Mouse (Mus musculus) limb, embryonic 10.5 days (tissue): Measurements from ENCODE around the gene Gba. TPM values are rescaled to one million over a fixed set of nuclear protein-coding genes. Genes with fewer than 3 reads are reported as not detected.

Experiments used
- DNase-seq: peaks from one replicate; pipeline ENCODE4 v3.0.0-alpha.2; 2017; ENCODE audit warnings: low spot score
- H3K27ac ChIP-seq: fragments of 300-500 bp; sonication (generic); 2 replicates; pipeline ENCODE4 v1.5.1; 2016; ENCODE audit warnings: mild to moderate bottlenecking
- H3K27me3 ChIP-seq: fragments of 300-500 bp; sonication (generic); 2 replicates; pipeline ENCODE4 v1.6.1; 2016; ENCODE audit warnings: low read depth, mild to moderate bottlenecking; ENCODE audit not compliant: poor library complexity, severe bottlenecking
- H3K36me3 ChIP-seq: fragments of 300-500 bp; sonication (generic); 2 replicates; pipeline ENCODE4 v1.6.1; 2016; ENCODE audit warnings: mild to moderate bottlenecking, moderate library complexity
- H3K4me1 ChIP-seq: fragments of 300-500 bp; sonication (generic); 2 replicates; pipeline ENCODE4 v1.6.1; 2016
- H3K4me3 ChIP-seq: fragments of 300-500 bp; sonication (generic); 2 replicates; pipeline ENCODE4 v1.5.1; 2016; ENCODE audit warnings: mild to moderate bottlenecking, moderate library complexity
- H3K9me3 ChIP-seq: fragments of 300-500 bp; sonication (generic); replicated peaks from 2 replicates; pipeline ENCODE4 v1.6.1; 2016; ENCODE audit warnings: mild to moderate bottlenecking
- WGBS: fragments of 180-500 bp; shearing (Covaris S2); methylation state at CpG from one replicate; pipeline ENCODE4 v1.1.7; 2016; 5-methylcytosine and 5-hydroxymethylcytosine counted together
- polyA plus RNA-seq: library from polyadenylated mRNA; unstranded; fragments of >200 nt; fragmentation: Nextera tagmentation; extraction: Ambion mirVana; gene quantifications from 2 replicates; pipeline ENCODE4 v1.2.1, GENCODE M21; 2016

The Gba gene
- polyA plus RNA-seq, 1 experiment from 2014 or later: 34.9 TPM

DNA sequence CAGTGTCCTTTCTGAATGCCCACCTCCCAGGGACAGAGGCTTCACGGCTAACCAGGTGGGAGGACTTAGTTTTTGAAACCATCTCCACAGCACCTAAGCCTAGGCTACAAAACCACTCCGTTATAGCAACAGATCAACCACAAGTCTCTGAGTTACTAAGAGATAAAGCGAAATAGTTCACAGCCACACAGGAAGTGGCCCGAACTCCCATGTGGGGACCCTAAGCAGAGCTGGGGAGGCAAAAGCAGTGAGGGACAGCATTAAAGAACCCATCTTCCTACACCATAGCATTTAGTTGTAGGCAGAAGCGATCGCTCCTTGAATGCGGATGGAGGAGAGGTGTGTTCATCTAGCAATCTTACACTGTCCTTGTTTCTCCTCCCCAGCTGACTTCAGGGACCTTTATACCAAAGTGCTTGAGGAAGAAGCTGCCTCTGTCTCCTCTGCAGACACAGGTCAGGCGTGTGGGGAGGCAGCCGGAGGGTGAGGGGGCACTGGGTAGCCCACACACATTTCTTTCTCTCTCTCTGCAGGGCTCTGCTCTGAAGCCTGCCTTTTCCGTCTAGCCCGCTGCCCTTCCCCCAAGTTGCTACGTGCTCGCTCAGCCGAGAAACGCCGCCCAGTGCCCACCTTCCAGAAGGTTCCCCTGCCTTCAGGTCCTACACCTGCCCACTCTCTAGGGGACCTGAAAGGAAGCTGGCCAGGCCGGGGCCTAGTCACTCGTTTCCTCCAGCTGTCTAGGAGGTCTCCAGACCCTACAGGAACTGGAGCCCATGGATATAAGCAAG, 14.8 kb upstream of the Gba start:
- DNase-seq: no peak
- 81% methylated on average over 18 of the region's 18 CpGs for WGBS
- Histone ChIP-seq H3K4me3 (no peak overlapping the region), H3K9me3 (no peaks in the 10 kb centered on the region), H3K27ac (no peak overlapping the region), H3K36me3 (peaks cover 27% of the 10 kb centered on the region), H3K27me3 (no peaks in the 10 kb centered on the region), H3K4me1 (peaks cover 48% of the 10 kb centered on the region)

DNA sequence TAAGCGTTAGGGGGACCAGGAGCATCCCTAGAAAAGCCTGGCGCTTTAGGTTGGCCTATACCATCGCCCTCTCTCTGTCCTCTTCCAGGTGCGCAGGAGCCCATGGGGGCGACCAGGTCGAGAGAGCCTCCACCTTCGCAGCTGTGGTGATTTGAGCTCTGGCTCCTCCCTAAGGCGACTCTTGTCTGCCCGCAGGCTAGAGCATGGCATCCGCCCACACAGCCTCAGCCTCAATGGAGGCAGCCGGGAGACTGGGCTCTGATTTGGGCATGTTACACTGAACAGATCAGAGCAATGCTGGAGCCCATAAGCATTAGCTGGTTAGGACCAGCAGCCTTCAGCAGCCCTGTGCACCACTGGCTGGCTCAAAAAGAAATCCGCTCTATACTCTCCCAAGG, 14.3 kb upstream of the Gba start:
- Histone ChIP-seq H3K27me3 (no peaks in the 10 kb centered on the region), H3K9me3 (no peaks in the 10 kb centered on the region), H3K27ac (no peak overlapping the region), H3K36me3 (peaks cover 27% of the 10 kb centered on the region), H3K4me1 (peaks cover 42% of the 10 kb centered on the region), H3K4me3 (no peak overlapping the region)
- WGBS: 72% methylated on average over 12 of the region's 12 CpGs
- DNase-seq: no peak

DNA sequence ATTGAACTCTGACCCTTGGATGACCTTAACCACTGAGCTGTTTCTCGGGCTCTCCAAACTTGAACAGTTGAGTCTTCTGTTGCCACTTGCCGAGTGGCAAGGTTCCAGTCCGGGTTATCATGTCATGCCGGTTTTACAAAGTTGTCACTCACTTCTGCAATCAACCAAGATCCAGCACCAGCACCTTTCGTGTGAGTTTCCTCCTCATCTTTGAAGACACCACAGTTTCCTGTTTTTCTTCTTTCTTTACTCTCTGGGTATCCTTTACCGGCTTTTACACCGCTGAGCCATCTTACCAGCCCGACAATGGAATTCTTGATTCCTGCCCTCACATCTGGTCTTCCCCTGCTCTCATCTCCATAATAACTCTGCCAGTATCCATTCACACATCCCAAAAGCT, 12.3 kb upstream of the Gba start:
- DNase-seq: no peak
- H3K4me1 ChIP-seq: peaks cover 23% of the 10 kb centered on the region
- H3K36me3 ChIP-seq: peaks cover 27% of the 10 kb centered on the region
- no peak overlapping the region for H3K4me3 ChIP-seq
- H3K27ac ChIP-seq: no peak overlapping the region
- 93% methylated on average over 8 of the region's 8 CpGs for WGBS
- no peaks in the 10 kb centered on the region for H3K9me3 ChIP-seq
- no peaks in the 10 kb centered on the region for H3K27me3 ChIP-seq

DNA sequence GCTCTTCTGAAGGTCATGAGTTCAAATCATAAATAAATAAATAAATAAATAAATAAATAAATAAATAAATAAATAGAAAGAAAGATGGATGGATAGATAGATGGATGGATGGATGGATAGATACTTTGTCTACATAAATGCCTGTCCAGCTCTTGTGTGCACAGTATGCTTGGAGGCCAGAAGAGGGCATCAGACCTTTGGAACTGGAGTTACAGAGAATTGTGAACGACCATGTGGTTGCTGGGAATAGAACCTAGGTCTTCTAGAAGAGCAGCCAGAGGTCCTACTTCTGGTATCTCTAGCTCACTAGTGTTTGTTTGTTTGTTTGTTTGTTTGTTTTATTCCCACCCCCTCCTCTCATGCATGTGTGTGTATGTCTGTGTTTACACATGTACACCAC, 9.4 kb upstream of the Gba start:
- Histone ChIP-seq H3K4me1 (peaks cover 16% of the 10 kb centered on the region), H3K4me3 (no peak overlapping the region), H3K27ac (no peak overlapping the region), H3K36me3 (peaks cover 6% of the 10 kb centered on the region), H3K9me3 (no peaks in the 10 kb centered on the region), H3K27me3 (no peaks in the 10 kb centered on the region)
- DNase-seq: no peak
- WGBS: 72% methylated on average over 1 of the region's 1 CpGs

DNA sequence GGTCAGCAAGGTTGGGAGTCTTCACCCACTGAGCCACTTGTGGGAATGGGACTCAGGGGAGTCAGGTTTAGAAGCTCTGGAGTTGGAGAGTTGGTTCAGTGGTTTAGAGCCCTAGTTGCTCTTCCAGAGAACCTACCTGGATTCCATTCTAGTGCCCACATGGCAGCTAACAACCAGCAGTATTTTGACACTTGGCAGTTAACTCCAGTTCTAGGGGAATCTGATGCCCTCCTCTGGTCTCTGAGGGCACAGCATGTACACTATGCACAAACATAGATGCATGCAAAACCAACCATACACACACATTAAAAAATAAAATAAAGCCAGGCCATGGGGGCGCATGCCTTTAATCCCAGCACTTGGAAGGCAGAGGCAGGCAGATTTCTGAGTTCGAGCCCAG, 8.9 kb upstream of the Gba start:
- H3K9me3 ChIP-seq: no peaks in the 10 kb centered on the region
- no peak overlapping the region for H3K4me3 ChIP-seq
- 86% methylated on average over 2 of the region's 2 CpGs for WGBS
- H3K27me3 ChIP-seq: no peaks in the 10 kb centered on the region
- H3K4me1 ChIP-seq: peaks cover 16% of the 10 kb centered on the region
- H3K27ac ChIP-seq: no peak overlapping the region
- DNase-seq: no peak
- peaks cover under 1% of the 10 kb centered on the region for H3K36me3 ChIP-seq

DNA sequence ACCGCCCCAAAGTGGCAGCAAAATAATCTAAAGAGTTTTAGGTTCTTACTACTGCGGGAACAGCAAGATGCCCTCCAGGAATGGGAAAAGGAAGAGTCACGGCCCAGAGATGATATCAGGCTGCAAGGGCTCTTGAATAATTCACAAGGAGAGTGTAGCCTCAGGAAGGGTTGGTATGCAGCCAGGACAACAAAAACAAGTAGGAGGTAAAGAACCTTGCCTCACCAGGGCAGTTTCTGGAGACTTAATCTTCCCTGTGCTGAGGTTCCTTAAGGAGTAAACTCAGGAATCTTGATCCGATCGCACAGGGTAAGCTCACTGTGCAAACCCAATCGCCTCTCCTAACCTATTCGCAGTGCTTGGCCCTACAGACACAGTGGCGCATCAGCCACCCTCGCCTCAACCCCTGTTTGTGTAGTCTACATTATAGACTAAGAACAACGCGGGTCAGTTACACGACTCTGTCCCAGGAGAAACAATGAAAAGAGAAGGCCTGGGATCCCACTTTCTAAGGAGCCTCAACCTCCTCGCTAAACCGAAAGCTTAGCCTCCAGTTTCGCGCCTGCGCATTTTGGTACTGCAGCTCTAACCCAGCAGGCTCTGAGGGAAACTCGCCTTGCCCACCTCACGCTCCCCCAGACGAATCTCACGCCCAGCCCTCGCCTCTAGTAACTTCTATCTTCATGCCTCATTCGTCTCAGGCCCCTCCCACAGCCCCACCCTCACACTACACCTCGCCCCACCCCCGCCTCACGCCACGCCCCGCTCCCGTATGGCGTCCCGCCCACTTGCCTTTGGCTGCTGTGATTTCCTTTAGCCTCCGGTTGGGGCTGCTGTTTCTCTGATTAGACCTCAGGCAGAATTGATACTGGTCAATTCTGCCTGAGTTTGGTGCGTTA, 6.5 kb upstream of the Gba start:
- peak; percentile 96 for DNase-seq
- Histone ChIP-seq H3K36me3 (no peaks in the 10 kb centered on the region), H3K27ac (peak overlapping the region; percentile 89), H3K9me3 (no peaks in the 10 kb centered on the region), H3K27me3 (no peaks in the 10 kb centered on the region), H3K4me1 (peaks cover 16% of the 10 kb centered on the region), H3K4me3 (peak overlapping the region; percentile 54)
- 11% methylated on average over 33 of the region's 33 CpGs for WGBS

DNA sequence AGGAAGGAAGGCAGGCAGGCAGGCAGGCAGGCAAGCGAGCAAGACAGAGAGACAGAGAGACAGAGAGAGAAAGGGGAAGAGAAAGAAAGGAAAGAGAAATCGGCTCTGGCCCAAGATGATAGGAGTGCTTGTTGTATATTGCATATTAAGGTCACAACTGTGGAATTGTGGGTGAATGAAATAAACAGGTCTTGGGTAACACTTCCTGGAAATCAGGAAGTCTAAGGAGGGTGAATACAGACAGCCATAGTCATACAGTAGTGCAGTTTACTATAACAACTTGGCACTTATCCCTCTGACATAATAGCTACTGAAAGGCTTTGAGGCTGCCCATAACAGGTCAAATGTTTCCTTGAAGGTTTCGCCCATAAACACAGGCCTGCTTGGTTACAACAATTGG, 2.9 kb upstream of the Gba start:
- Histone ChIP-seq H3K4me1 (peaks cover 21% of the 10 kb centered on the region), H3K9me3 (no peaks in the 10 kb centered on the region), H3K4me3 (no peak overlapping the region), H3K27ac (no peak overlapping the region), H3K36me3 (peaks cover 11% of the 10 kb centered on the region), H3K27me3 (no peaks in the 10 kb centered on the region)
- DNase-seq: no peak
- 86% methylated on average over 3 of the region's 3 CpGs for WGBS

DNA sequence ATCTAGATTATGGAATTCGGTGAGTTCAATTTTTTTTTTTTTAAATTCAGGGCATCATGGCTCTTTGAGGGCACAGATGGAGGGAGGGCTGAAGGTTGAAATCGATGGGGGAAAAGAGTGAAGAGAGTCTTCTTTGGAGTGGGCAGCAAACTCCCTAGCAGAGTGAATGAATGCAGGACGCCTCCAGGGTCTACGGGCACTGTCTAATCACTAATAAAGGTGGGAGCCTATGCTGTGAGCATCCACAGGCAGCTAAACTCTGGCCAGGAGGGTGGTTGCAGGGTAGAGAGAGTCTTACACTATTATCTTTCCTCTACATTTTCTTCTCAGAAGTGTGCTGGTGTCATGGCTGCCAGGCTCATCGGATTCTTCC, 400 bp downstream of the Gba start:
- peaks cover 42% of the 10 kb centered on the region for H3K36me3 ChIP-seq
- peaks cover 6% of the 10 kb centered on the region for H3K4me1 ChIP-seq
- H3K27ac ChIP-seq: peak overlapping the region; percentile 73; the same call in 1 of the 2 replicates
- DNase-seq: no peak
- peak overlapping the region; percentile 63 for H3K4me3 ChIP-seq
- WGBS: 41% methylated on average over 5 of the region's 5 CpGs
- no peaks in the 10 kb centered on the region for H3K27me3 ChIP-seq
- H3K9me3 ChIP-seq: no peaks in the 10 kb centered on the region

GRCm38 (mm10) chr3:89206079-89206478, 3.4 kb downstream of the Gba start:
- no peak overlapping the region for H3K4me3 ChIP-seq
- peaks cover 72% of the 10 kb centered on the region for H3K36me3 ChIP-seq
- WGBS: 92% methylated on average over 7 of the region's 7 CpGs
- H3K27me3 ChIP-seq: no peaks in the 10 kb centered on the region
- no peak for DNase-seq
- H3K9me3 ChIP-seq: no peaks in the 10 kb centered on the region
- no peak overlapping the region for H3K27ac ChIP-seq
- H3K4me1 ChIP-seq: peaks cover 6% of the 10 kb centered on the region

- Histone ChIP-seq H3K27me3 (no peaks in the 10 kb centered on the region), H3K4me3 (no peak overlapping the region), H3K4me1 (peaks cover 6% of the 10 kb centered on the region), H3K9me3 (no peaks in the 10 kb centered on the region), H3K36me3 (peaks cover 76% of the 10 kb centered on the region), H3K27ac (no peak overlapping the region)
- no peak for DNase-seq
- 94% methylated on average over 2 of the region's 2 CpGs for WGBS
These were observed 4.0 kb downstream of the Gba start for GRCm38 (mm10) chr3:89206695-89207094.

GRCm38 (mm10) chr3:89208075-89208657, 5.4 kb downstream of the Gba start:
- WGBS: 93% methylated on average over 13 of the region's 13 CpGs
- H3K27ac ChIP-seq: no peak overlapping the region
- peaks cover 84% of the 10 kb centered on the region for H3K36me3 ChIP-seq
- peaks cover 12% of the 10 kb centered on the region for H3K4me1 ChIP-seq
- no peak for DNase-seq
- no peak overlapping the region for H3K4me3 ChIP-seq
- H3K27me3 ChIP-seq: no peaks in the 10 kb centered on the region
- H3K9me3 ChIP-seq: no peaks in the 10 kb centered on the region

- 92% methylated on average over 6 of the region's 6 CpGs for WGBS
- peaks cover 84% of the 10 kb centered on the region for H3K36me3 ChIP-seq
- H3K4me3 ChIP-seq: no peak overlapping the region
These were observed 6.0 kb downstream of the Gba start for GRCm38 (mm10) chr3:89208736-89209135.

DNA sequence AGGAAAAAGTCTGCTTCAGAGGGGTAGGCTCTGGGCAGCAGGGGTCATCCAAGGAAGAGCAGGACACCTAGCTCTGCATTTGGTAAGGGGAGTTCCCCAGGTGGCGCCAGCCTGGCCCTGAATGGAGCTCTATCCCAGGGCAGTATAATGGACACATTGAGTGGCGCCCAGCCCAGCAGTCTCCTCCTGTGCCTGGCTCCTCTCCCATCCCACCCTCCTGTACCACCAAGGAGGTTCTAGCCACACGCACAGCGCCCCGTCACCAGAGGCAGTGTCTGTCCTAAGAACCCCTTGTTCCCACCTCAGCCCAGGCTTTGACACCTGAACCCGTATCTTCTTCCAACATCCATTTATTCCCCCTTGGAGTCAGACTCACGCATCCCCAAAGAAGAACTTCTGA, 7.0 kb downstream of the Gba start:
- no peaks in the 10 kb centered on the region for H3K27me3 ChIP-seq
- no peak overlapping the region for H3K4me3 ChIP-seq
- peaks cover 75% of the 10 kb centered on the region for H3K36me3 ChIP-seq
- peaks cover 16% of the 10 kb centered on the region for H3K4me1 ChIP-seq
- WGBS: 94% methylated on average over 7 of the region's 7 CpGs
- no peaks in the 10 kb centered on the region for H3K9me3 ChIP-seq
- no peak overlapping the region for H3K27ac ChIP-seq
- no peak for DNase-seq

More at GRCm38 (mm10) chr3:89208736-89209135, 6.0 kb downstream of the Gba start:
- DNase-seq: no peak
- no peaks in the 10 kb centered on the region for H3K9me3 ChIP-seq
- H3K4me1 ChIP-seq: peaks cover 10% of the 10 kb centered on the region
- no peak overlapping the region for H3K27ac ChIP-seq
- H3K27me3 ChIP-seq: no peaks in the 10 kb centered on the region
